Mouse (Mus musculus) myocyte (in vitro differentiated cells): ENCODE results near the gene Esrrg.

Source experiments
- E2F4 ChIP-seq: IDR thresholded peaks from one replicate; pipeline ENCODE4 v1.6.1; 2011; ENCODE audit warnings: mild to moderate bottlenecking, control low read depth, moderate library complexity; ENCODE audit not compliant: insufficient read depth
- POLR2A ChIP-seq: IDR thresholded peaks from one replicate; pipeline ENCODE4 v1.6.1; 2011; ENCODE audit warnings: low read depth, mild to moderate bottlenecking, control low read depth, moderate library complexity; ENCODE audit not compliant: insufficient read length

DNA sequence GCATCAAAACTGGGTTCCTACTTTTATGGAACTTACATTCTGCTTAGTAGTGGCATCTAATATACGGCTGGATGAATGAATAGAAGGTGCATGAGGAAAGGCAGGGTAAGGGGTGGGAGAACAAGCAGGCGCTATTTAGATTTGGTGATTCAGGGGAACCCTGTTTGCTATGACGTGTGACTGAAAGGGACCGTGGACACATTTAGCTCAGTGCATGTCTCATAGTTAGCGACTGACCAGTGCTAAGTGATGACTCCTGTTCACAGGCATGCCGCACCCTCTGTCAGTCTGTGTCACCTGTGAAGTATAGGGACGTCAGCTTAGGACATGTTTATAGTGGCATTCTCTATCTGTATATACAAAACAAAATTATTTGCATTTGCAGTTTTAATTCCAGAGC lies 132.7 kb downstream of the Esrrg start:
- TF ChIP-seq E2F4 (no peak), POLR2A (no peak)
